Mouse (Mus musculus): Measurements from ENCODE around the gene Nrap.

DNA sequence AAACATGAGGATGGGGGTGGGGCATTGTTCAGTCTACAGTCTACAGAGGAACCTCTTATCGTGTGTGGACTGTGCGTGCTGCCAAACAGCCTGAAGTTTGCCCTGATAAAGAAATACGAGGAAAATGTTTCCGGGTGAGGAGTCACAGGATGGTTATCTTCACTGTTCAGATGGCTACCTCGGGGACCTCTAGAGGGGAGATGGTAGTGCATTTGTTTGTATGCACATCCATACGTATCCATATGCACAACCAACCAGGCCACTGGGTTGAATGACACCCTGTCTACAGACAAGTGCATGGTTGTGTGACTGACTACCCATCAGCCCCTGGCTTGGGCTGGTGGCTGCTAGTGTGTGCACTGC is 49.2 kb upstream of the Nrap start:
- no peak for TF ChIP-seq CTCF (IDR thresholded peaks at IDR 0.05; ENCODE audit: low read depth)
- TF ChIP-seq EP300 (IDR thresholded peaks at IDR 0.05; ENCODE audit: low read depth), result no peak
